Mouse (Mus musculus) left cerebral cortex, adult 8-10 months (tissue): ENCODE data around the gene Cadps2. TPM values are rescaled to one million over a fixed set of nuclear protein-coding genes. Genes with fewer than 3 reads are reported as not detected.

Source experiments
- DNase-seq, 2 experiments: peaks; one replicate each; pipeline ENCODE4 v3.0.0; 2022; ENCODE audit warnings: low spot score in 2 of 2
- total RNA-seq, 4 experiments: library from RNA; stranded (reverse); gene quantifications; 2 replicates each; pipeline ENCODE4 v1.2.4; 2022

Cadps2 gene
- total RNA-seq = 10 to 100 TPM; 69.8 to 86.7 (median 77.5) TPM

DNA sequence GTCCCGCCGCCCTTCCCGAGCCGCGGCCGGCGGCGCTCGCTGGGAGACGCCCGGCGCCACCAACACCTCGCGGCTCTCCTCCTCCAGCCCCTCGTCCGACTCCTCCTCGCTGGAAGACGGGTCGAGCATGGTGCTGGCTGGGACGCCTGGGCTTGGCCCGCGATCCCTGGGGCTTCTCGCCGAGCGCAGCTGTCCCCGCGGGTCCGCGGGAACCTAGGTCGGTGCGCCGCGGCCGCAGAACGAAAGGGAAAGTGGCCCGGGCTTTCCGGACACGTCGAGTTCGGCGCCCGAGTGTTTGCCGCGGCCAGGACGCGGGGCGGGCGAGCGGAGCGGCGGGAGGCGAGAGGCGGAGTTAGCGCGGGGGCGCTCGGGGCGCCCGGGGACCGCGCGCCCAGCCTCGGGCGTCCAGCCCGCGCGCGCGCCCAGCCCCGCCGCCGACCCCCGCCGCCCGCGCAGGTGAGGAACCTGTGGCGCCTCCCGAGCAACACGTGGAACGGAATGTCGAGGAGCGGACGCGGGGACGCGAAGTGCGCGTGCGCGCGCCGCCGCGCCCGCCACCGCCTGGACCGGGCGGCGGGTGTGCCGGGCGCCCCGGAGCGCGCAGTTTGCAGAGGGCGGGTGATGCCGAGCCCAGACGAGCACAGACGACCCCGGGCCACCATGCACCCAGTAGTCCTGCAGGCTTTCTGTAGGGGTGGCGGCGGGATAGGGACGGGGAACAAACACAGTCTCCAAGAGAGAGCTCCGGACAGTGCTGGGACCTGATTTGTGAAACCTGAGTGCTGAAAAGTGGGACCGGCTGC lies at the start of gene Cadps2:
Gene Cadps2, minus strand, starts transcription at position 413 of the 803 bp plus-strand sequence.
- DNase-seq = peak in 1 of 2 experiments; percentile 17

DNA sequence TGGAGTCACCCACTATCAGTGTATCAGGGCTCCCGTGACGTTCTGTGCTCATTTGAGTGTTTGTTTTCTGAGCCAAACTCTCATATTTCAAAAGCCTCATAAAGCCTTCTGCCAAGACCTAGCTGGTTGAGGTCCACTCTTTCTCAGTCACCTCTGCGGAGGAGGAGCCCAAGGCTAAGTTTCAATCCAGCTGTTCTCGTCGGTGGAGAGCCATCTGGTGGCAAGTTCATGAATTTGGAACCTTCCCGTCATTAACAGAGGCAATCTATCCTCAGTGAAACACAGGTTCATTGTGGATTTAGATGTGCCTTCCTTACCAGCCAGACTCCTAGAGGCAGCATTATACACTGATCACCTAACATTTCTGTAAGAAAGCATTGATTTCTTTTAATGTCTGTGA lies 47.2 kb upstream of the Cadps2 start:
- DNase-seq = no peak

DNA sequence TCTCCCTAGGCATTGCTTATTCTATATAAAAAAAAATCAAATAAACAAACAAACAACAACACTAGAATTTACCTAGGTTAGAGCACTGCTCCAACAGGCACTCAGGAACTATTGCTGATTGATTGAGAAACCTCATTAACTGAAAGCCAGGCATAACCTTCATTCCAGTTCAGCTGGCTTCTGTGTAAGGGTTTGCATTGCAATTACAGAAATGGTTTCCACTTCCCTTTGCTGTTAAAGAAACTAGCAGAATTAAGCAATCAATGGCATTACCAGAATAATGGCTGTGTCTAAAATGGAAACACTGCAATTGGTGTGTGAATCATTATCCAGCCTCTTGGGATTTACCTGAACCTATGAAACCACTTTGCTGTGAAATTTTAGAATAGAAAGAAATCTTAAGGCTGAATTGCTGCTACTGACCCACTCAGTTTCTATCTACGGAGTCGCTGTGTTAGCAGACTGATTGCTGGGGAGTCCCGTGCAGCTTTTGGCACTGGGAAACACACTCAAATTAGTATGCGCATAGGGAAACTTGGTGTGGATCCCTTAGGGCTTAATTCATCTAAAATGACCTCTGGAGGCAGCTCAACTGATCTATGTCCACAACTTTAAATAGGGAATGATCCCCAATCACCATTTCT lies 37.7 kb upstream of the Cadps2 start:
- no peak for DNase-seq

DNA sequence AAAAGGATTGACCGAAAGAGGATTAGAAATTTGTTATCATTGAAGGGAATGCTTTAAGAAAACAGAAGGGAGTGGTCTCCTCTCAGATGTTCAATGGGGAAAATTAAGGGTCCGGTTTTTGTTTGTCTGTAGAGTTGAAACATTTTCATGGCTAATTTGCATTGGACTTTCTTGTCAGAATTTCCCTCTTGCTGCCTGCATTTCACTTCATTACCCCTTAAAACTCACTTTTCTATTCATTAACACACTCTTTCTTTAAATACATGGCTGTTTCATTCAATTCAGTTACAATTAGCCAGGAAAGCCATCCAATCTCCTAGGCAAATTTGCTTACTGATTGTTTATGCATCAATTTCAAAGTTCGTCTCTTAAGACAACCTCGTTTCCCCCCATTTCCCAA lies 37.1 kb upstream of the Cadps2 start:
- no peak for DNase-seq

DNA sequence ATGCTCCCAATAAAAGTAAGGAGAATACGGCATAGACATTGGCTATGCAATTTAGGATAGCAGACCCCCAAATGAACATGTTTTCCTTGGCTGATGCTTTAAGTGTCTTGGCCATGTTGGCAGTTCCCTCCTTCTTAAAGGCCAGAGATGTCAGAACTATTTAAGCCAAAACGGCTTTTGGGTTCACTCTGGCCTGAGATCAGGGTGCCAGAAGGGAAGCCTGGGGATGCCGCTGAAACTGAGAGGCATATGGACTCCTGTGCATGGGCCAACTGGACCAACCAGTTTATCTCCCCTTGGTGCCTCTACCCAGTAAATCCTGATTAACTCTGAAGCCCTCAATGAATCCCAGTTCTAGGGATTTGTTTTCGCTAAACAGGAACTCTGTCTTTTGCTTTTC lies 34.6 kb upstream of the Cadps2 start:
- no peak for DNase-seq

DNA sequence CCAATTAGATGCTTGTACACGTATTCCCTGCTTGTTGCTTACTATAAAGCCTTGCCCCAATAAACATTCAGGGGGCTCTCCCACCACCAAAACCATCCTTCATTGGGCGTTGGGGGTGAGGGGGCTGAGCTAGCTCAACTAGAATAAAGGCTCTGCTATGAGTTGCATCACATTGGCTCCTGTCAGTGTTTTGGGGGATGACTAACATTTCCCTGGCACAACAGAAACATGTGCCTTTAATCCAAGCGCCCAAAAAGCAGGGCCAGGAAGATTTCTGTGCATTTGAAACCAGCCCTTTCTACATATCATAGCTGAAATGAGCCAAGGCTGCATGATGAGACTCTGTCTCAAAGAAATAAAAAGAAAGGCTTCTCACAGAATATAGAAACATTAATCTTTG lies 34.0 kb upstream of the Cadps2 start:
- no peak for DNase-seq

DNA sequence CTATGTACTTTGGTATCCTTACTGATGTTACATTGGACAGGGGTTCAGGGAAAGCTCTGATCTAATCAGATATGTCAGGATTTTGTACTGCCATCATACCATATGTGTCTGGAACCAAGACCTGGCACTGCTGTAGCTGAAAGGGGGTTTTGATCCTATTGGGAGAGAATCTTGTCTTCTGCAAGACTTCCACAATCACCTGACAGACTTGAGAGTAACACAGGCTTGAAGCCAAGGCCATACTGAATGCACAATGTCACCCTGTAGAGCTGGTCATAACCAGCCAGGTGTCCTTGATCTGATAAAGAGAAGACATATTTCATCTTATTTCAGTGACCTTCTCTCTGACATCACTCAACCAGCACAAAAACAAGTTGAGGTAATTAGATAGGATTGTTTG lies 30.8 kb upstream of the Cadps2 start:
- no peak for DNase-seq

DNA sequence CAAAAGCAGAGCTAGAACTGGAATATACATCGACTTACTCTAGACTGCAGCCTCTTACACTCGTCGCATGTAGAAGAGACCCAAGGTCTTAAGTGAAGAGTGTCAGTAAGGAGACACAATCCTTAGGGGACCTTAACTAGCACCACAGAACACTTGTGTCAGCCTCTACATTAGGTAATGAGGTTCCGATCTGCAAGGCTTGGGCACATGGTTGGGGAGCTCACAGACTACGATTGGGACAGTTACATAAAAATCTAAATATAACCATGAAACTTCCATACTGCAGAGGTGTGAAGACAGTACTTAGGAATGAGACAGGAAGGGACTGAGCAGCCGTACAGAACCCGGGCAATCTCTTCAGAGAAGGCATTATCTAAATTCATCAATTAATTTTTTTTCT lies 27.1 kb upstream of the Cadps2 start:
- DNase-seq = no peak

DNA sequence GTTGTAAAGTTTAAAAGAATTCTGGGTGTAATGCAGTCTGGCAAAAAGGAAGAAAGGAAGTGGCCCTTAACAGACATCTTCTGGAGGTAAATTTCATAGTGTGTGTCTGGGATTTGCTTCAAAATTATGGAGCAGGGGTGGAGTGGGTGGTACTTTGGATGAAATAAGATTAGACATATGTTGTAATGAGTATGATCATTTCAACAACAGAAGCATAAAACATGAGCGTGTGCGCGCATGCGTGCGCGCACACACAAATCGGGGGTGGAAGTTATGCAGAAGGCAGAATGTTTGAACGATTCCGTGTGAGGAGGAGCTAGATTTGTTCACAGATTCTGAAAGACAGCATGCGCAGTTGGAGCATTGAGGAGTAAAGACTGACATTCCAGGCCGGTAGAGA lies 14.2 kb upstream of the Cadps2 start:
- peak in 1 of 2 experiments; percentile 23 for DNase-seq

DNA sequence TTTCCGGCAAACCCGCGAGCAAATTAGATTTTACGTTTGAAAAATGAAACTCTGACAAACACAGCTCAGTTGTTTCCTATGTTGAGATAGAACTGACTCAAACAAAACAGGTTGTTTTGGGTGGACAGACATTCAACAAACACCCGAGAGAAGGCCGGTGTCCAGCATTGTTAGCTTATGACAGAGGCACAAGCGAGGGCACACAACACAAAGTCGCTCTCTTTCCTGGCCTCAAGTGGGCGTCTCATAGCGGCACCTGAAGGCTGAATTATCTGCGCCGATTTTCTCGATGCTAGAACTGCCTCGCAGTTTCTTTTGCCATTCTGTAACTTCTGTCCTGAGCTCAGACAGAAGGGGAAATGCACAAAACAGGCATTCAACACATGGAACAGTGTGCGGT lies 780 bp upstream of the Cadps2 start:
- no peak for DNase-seq

DNA sequence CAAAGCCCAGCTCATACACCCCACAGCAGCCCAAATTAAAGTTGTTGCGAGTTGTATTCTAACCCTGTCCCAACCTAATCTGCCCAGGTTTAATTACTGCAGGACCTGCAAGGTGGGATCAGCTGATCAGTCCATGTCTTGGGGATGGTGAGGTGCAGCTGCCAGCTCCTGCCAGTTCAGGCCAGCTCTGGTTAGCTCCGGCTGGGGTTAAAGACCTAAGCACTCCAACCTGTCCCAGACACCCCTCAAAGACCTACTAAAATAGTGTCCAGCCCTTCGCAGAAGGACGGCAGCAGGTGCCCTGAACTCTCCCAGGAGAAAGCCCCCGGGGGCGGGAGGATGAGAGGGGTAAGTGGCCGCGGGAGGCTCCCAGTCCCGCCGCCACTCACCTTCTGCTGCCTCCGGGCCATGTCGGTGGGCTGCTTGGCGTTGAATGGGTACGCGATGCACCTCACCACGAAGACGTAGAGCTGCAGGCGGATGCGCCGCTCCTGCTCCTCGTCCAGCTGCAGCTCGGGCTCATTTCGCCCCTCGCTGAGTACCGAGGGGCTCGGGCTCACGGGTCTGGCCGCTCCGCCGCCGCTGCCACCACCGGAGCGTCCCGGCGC lies 716 bp downstream of the Cadps2 start:
- no peak for DNase-seq

DNA sequence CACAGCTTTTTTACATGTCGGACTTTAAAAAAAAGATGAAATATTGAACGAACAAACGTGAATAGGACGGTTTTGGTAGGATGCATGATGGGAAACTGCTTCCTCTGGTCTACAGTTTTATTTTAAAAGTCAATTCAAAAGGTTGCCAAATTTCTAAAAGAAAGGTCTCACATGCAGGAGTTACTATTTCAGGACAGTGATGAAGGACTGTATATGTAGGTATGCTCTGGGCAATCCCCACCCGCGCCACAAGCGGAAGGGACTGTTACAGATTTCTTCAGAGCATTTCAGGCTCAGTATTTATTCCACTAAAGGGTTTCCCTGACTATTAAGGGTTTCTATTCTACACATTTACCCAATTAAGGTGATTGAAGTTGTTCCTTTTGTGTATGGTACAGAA lies 1.6 kb downstream of the Cadps2 start:
- DNase-seq = no peak

DNA sequence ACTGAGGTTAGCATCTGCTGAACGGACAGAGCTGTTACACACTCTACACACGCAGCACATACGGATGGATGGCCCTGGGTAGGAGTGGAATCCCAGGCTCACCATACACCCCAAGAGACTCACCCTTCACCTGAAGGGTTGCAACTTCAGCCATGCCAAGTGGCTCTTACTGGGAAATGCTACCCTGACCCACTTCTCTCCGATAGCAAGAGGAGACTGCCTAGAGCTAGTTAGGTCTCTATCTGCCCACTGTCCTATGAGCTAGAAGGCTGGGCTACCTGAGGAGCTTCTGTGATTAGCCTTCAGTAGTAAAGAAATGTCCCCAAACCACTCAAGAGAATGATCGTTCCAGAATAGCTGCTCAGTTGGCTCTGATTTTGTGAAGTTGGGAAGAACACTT lies 2.1 kb downstream of the Cadps2 start:
- no peak for DNase-seq

DNA sequence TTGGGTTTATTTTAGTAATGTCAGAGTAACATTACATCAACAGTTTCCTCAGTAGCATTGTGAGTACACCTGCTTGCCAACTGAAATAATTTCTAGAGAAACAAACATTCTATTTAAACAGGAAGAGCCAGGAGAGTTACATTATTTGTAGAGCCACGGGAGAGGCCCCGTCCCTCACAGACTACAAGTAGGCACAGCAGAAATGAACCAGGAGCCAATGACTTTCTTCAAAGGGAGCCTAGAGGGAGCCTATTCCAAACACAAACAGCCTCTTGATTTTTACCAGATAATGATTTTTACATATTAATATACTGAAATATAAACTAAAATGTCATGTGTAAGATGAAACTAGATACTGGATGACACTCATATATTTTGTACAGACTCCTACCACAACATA lies 2.5 kb downstream of the Cadps2 start:
- no peak for DNase-seq

DNA sequence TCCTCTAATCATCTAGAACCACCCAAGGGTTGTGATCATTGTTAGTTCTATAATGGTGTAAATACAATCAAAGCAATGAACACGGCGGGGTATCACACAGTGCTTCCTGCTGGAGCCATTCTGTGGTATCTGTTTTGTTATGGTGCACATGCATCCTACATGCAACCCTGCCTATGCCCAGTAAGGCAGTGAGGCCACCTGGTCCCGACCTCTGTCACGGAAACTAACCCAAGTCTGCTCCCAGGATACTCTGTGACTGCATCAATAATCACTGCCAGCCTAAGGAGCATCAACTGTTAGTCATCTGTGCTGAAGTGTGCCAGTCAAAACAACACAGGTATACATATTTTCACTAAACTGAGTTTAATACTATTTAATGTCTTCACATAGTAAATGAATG lies 3.7 kb downstream of the Cadps2 start:
- no peak for DNase-seq

DNA sequence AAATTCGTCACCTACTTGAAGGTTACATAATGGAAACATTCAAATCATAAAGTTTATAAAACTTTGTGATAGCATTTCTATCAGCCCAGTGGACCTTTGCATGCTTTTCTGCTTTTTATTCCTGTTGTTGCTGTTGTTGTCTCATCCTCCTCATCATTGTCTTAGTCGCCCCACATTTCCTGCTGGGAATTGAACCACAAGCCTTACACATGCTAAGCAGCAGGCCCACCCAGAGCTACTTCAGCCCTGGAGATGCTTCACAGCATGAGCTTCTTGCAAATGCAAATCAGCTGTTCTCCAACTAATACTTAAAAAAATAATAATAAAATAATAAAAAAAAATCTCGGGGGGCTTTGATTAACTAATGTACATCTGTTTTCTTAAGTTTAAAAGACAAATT lies 8.5 kb downstream of the Cadps2 start:
- no peak for DNase-seq

DNA sequence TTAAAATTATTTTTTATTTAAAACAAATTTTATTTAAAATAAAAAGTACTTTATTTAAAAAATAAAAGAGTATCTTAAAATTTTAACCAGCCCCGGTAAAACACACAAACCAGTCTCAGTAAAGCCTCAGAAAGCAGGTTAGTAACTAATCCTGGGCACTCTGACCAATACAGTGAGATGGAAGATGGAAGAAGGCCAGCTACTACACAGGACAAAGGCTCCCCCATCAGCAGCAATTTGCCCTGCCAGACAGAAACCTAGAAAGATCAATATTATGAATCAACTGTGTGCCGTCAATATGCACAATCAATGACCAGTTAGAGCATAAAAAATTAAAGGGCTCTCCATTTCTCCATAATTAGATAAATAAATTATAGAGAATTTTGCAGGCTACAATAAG lies 9.9 kb downstream of the Cadps2 start:
- DNase-seq = no peak

DNA sequence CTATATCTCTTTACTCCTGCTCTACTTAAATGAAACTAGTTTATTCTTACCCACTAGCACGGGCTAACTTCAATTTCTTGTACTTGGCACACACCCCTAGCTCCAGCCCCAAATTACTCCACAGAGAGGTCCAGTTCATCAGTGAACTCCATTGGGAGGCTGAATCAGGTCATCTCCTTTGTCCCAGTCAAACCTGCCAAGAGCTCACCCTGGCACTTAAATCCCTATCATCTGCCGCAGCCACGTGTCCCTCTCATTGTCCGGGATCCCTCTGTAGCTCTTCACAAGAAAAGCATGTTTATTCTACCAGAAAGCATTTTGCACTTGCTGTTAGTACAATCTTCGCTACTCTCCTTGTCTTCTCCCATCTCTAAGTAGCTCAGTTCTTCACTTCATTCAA lies 17.4 kb downstream of the Cadps2 start:
- no peak for DNase-seq

DNA sequence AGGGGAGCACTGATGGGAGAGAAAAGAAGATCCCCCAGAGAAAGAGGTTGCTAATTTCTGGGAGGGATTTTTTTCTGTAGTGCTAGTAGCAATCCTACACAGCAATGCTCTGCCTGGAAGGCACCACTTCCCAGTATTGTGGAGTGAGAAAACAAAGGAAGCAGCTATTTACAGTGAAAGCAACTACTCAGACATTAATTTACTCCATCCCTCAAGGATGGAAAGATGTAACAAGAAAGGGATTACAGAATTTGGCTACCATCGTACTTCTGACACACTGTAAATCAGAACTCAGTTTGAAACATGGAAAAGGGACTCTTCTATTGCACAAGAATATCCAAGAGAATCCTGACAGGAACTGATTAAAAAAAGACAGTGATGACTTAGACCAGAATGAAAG lies 29.1 kb downstream of the Cadps2 start:
- DNase-seq = no peak

DNA sequence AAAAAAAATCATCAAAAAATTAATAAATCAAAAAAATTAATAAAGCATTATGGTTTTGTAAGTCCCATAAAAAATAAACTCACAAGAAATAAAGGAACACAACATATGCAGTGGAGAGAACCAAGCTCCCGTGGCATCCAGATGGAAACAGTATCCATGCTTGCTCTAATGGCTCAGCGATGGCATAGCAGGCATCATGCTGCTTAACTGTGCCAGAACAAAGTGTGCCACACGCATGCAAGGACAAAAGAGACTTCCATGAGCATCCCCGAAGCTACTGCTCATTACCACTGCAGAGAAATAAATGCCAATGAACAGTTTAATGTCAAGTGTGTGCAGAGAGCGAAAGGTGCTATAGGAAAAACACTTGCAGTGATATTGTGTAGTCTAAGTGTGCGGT lies 29.9 kb downstream of the Cadps2 start:
- DNase-seq = no peak

DNA sequence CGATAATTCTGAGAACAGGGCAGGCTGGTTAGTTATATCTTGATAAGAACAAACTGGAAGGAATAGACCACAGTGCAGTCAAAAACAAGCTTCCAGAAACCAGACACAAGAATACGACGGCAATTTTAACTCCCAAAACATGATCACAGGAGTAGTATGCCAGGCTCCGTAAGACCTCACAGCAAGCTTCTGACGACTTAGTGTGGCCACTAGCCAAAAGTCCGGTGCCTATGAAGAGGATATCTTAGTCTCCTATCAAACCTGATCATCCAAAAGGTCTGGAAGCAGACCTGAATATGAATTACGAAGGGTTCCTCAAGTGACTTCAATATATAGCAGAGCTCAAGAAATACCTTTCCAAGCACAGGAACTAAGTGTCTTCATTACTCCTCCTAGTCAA lies 33.9 kb downstream of the Cadps2 start:
- no peak for DNase-seq

DNA sequence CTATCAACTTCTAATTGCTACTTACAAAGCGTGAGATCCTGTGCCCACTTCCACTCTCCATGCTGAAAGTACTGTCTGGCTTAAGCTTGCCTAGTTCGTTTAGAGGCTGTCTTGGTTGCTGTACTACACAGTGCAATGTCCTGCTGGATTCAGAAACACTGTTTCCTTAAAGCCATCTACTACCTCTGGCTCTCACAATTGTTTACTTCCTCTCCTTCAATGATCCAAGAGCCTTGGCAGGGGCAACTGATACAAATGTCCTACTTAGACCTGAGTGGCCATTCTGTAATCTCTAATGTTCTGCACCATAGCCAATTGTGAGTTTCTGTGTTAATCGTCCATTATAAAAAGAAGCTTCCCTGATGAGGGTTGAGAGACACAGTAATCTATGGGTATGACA lies 47.4 kb downstream of the Cadps2 start:
- DNase-seq = no peak

DNA sequence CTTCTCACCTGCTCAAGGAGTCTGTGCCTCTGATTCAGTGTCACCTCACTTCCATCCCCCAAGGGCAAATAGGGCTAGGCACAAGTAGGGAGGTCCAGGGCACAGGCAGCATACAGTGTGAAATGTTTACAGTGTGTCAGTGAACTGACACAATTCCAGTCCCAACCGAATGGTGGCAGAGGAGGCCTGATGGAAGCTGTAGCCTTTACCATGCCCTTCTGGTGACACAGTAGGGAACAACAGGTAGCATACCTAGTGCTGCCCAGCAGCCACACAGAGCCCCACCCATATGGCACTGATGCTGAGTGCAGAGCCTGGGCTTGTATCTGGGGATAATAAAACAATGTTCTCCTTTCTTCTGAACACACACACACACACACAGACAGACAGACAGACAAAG lies 61.6 kb downstream of the Cadps2 start:
- no peak for DNase-seq
